Mouse (Mus musculus) brain, embryonic 18.5 days (tissue): ENCODE results near the gene Iqcn.
A peak's percentile ranks its signal among the peaks of the same experiment; 100 is the strongest.

Experiments used
- DNase-seq: peaks from one replicate; pipeline ENCODE4 v3.0.0-alpha.2; 2012; ENCODE audit warnings: low read depth, low spot score

Iqcn gene

DNA sequence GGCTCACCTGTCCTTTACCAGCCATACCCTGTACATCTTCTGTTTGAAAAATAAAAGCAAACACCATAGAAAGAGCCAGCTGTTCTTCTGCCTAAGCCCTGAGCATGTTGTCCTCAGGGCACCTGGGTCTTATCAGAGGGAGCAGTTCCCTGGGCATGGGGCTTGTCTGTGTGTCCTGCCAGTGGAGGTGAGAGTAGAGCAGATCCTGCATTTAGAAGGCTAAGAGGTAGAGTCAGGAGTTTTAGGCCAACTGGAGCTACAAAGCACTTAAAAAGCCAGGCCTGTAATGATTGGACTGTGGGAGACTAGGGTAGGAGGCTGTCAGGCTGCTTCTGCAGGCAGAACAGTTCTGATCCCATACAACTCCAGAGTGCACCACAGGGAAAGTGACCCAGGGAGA, 24.6 kb upstream of the Iqcn start:
- no peak for DNase-seq

DNA sequence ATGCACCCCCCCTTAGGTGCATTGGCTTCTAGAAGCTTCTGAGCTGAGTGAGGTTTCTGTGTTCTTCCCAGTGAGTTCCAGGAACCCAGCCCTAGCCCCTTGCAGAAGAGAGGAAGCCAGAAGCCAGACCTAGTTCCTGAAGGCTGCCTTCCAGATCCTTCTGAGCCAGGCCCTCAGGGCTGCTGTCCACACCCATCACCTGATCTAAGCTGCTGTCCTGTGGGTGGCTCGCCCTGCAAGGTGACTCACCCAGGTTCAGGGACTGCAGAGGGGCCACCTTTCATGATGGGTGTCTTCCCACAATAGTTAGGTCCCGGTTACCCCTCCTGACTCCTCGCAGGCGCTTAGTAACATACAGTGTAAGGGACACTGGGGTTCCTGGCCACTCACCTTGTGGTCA, 23.9 kb upstream of the Iqcn start:
- DNase-seq, result no peak

DNA sequence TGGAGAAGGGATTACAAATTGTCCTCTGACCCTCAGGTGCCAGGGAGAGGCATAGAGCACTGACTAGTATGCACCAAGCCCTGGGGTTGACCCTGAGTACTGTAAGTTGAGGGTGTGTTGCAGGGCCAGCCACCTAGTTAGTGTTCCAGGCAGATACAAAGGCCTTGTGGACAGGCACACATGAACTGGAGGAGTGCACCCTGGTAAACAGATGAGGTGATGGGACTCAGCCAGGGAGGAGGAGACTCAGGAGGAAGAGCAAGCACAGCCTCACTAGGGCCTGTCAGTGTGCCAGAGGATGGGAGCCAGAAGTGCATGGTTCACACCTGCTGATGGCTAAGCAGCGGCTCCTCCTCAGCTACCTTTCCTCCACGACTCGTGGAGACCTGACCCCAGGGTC, 23.2 kb upstream of the Iqcn start:
- no peak for DNase-seq

DNA sequence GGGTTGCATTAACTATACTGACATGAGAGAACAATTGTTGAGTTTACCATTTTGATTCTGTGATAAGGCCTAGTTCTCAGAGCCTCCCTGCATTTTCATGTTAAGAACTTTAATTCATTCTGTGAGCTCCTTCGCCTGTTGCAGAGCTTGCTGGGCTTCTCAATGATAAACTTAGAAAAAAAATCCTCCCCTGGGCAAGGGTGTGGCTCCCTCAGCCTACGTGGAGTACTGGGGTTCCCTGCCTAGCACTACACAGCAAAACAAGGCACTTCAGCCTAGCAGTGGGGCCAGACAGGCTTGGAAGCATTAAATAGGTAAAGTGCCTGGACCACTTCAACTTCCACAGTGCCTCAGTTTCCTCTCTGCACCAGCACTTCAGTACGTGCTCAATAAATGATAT, 21.8 kb upstream of the Iqcn start:
- DNase-seq, result no peak

DNA sequence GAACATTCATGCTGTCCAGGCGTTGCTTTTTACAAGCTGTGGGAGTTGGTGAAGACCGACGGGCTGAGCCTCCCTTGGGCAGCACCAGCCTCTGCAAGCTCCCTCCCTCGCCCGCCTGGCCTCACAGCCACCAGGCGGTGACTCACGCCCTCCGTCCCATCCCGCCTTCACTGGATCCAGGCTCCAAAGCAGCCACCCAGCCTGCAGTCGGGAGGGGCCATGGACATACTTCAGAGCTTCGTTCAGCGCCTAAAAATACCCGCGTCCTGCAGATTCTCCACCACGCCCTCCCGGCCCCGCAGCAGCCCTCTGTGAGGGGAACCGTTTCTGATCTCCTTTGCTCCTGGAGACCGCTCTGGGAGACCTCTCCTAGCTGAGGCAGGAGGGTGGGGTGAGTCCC, 21.1 kb upstream of the Iqcn start:
- DNase-seq, result no peak

DNA sequence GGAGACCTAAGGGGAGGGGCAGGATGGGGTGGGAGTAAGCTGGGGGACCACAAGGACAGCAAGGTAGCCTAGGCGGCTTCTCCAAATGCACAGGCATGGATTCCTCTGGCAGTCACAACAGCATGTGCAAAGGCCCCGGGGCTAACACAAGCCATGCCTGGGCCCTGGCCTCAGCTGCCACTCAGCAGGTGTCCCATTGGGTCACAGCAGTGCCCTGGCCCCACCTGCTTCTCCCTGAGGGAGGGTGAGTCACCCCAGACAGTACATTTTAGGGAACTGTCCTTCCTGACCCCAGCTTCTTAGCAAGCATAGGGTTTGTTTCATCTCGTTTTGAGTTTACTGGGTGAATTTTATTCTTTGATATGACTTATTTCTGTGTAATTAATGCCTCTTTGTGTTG, 20.6 kb upstream of the Iqcn start:
- no peak for DNase-seq

DNA sequence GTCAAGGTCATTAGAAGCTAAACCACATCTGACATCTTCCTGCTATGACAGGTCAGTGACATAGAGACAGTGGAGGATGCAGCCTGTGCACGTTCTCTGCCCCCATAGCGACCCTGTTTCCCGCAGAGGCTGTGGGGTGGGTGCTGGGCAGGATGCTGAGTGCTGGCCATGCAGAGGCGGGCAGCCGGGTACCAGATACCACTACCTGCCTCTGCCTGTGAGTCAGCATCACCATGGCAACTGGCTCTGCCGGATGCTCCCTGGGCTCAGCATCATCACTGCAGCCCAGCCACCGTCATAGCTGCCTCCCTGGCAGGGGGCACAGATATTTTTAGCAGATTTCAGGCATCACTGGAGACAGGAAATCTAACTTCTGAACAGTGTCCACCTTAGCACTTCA, 19.0 kb upstream of the Iqcn start:
- no peak for DNase-seq

DNA sequence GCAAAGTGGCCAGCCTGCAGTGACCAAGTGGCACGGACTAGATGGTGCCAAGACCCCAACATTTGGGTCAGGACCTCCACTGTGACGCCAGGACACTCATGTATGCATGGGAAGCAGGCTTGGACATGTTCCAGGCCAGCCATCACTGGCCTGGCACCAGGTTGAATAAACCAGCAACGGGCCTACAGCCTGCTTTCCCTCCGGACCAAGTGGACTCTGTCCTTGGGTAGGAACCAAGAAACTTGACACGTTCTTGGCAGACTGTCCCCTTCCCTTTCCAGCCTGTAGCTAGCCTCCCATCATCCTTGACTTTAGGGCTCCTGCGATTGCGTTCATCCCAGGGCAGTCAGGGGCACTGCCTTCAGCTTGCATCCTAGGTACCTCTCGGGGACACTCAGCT, 15.7 kb upstream of the Iqcn start:
- no peak for DNase-seq

DNA sequence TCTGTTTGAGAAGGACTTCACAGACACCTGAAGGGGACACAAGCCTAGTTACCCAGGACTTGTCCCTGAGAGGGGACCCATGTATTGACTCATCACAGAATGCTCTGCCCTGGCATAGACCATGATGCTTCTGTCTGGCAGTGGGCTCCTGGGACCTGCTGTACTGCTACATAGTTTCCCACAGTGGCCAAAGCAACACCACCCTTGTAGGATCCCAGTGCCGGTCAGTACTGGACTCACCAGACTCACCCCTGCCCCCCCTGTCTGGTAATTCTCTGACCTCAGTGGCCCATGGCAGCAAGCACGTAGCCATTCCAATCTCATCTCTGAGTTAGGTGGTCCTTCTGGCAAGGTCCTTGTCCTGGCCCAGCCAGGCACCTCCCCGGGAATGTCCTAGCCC, 15.1 kb upstream of the Iqcn start:
- DNase-seq, result no peak

DNA sequence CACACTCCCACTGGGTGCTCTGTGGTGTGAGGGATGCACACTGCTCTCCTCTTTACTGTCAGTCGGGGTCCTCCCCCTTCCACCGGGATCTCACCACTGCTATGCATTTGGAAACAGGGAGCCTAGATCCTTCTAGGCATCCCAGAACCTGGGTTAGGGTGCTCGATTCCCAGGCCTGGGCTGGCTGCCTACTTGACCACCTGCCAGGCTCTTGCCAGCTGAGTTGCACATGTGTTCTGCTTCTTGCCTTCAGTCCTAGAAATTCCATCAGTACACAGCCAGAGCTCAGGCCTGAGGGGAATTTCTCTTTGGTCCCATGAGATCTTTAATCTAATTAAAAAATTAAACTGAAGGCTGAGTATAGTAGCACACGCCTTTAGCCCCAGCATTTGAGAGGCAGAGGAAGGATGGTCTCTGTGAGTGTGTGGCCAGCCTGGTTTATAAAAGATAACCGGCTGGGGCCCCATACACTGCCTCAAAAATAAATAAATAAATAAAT, 13.3 kb upstream of the Iqcn start:
- no peak for DNase-seq

DNA sequence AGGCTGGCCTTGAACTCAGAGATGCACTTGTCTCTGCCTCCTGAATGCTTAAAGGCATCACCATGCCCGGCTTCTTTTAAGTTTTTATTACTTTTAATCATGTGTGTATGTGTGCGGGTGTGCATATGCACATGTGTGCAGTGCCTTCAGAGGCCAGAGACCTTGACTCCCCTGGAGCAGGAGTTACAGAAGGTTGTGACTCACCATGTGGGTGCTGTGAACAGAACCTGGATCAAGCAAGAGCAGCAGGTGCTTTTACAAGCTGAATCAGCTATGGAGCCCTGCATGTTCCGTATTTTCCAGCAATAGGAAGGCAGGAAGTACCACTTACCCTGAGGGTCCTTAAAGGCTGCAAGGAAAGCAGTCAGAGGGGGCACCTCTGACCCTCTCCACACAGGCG, 12.0 kb upstream of the Iqcn start:
- no peak for DNase-seq

DNA sequence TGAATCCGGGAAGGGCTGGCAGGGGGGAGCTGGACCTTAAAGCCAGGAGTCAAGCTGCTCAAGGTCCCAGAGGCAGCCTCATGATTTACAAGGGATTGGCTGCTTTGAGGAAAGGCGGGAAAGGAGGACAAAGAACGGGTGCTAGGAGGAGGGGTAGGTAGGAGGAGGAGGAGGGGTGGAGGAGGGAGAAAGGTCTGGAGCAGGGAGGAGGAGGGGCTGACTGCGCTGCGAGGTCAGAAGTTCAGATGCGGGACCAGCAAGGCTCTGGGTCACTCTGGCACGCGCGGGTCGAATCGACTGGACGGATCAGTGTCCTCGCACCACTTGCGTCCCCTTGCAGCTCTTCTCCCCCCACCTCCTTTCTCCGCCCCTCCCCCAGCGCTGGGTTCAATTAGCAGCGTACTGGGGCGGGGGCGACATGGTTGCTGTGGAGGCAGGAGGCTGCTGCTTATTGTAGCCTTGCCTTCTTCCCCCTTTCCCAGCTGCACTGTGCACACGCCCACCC, 11.5 kb upstream of the Iqcn start:
- no peak for DNase-seq

DNA sequence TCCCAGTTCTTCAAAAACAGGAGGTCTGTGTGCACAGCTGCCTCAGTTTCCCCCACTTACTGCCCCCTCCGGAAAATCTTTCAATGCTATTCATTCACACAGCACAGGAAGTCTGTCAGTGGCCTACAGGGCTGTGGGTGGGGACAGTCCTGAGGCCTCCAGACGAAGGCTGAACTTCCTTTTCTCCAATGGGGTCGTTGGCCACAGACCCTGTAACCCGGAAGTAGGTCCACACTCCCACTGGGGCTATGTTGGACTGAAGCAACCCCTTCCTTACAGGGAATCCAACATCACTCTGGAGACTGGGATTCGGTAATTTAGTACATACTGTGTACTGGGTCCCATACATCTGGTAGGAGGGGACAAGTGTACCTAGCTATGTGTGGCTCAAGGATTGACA, 9.6 kb upstream of the Iqcn start:
- no peak for DNase-seq

DNA sequence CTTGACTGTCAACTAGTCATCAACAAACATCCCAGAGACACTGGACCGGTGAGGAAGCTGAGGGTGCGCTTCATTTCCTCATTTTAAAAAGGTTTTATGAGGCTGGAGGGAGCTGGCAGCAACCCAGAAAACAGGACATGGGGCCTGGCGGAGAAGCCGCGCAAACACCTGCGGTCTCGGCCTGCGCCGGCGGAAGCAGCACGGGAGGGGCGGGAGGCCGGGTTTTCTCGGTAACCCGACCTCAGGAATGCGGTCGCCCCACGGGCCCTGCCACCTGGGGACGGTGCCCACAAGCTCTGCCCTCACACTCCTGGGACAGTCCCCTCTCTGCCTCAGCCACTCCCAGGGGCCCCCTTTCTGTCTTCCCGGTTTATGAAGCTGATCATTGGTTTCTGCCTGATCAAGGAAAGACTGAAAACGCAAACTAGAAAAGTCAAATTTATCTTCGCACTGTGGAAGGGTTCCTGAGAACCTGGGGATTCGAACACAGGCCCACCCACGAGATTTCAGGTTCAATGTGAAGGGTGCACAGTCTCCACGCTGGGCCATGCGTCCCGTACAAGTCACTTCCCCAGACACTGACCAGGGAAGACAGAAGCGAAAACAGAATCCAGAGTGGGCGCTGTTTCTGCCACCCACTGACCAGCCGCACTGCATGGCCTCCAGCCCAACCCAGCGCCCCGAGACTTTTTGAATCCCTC, 7.8 kb upstream of the Iqcn start:
- no peak for DNase-seq

DNA sequence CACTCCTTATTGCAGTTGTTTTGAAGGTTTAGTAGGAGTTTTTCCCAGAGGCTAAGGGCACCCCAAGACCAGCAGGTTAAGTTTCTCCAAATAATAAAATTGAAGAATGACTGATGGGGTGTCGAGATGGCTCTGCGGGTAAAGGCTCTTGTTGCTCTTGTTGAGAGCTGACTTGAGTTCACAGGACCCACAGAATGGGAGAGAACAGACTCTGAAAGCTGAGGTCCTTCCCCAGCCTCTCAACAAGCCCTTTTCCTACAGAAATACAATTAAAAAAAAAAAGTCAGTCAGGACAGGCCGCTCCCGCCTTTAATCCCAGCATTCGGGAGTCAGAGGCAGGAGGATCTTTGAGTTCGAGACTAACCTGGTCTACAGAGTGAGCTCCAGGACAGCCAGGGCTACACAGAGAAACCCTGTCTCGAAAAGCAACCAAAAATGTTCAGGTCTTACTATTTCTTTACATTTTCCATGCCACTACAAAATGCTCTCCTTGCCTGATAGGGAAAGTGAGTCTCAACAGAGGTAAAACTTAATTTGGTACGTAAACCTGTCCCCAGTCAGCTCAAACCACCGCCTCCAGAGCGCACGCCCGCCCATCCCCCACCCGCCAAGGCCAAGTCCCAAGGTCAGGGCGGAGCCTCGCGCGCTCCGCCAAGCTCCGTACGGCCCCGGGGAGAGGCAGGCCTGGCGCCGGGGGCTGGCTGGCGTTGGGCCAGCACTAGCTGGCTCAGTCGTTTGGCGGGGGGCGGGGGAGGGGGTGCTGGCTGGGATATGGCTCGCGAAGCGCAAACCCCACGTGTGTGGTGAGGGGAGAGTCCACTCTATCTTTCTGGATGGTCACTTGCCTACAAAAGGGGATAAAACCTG, 7.0 kb upstream of the Iqcn start:
- no peak for DNase-seq

DNA sequence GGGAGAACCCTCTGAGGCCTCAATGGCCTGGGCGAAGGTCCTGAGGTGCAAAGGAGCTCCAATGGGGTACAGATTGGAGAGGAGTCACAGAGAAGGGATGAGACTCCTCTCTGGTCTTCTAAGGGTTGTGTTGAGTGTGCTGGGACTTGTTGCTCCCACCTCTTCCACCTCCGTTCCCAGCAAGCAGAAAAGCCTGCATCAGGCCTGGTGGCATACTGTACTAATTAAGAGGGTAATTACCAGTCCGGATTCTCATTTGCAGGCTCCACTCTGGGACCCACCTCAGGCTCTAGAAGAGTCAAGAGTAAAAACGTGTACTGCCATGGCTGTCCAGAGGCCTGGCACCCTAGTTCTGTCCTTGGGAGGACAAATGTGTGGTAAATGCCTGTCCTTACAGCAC, 6.3 kb upstream of the Iqcn start:
- no peak for DNase-seq

DNA sequence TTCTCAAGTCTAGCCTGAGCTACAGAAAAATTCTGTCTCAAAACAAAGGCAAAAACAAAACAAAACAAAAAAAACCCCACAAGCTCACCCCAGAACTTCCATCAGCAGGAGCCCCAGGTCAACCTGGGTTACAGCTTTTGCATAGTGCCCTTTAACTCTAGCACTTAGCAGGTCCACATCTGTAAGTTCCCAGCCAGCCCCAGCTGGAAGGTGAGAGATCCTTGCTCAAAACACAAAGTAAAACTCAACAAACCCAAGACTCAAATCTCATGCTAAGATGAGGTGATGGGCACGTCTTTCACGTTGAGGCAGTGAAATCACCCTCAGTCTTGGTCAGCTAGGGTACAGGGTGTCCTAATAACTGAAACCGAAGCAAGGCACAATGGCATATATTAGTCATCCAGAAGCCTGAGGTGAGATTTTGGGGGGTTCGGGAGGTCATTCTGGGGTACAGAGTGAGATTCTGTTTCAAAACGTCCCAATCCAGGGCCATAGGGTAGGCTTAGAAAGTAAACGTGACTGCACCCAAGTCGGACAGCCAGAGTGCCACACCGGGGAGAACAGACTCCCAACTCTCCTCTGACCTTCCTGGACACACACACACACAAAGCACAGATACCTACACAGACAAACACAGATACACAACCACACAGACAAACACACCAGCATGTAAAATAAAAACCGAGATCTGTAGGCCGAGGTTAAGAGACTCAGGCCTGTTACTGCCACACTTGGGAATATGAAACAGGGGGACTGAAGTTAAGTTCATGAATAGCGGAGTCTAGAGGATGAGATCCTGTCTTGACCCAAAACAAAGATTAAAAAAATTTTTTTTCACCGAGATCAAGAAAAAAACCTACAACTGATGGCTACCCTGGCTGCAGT, 5.6 kb upstream of the Iqcn start:
- no peak for DNase-seq

DNA sequence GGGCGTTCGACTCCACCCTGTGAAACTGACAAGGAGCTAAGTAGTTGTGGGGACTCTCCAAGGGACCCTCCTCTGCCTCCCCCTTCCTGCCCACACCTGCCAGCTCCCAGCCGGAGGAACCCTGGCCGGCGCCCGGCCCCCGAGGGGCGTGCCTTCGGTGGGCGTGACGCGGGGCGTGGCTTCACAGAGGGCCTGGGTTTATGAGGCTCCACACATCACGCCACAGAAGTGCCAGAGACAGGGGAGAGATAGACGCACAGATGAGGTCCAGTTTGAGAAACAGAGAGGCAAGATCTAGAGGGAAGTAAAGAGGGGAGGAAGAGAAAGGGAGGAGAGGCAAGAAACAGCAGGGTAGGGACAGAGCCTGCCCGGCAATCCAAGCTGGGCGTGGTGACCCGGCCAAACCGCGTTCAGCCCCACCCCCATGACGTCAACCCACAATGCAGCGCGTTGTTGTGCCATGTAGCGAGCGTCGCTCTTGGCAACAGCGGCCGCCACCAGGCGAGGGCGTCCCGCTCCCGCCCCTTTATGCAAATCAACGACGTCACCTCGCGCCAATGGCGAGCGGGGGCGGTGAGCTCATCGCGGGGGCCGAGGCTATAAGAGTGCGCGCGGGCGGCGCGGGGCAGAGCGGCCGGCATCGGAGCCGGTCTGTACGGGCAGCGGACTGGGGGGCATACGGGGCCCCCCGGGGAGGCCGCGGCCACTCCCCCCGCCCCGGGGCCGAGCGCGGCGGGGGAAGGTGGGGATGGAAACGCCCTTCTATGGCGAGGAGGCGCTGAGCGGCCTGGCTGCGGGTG, 4.7 kb upstream of the Iqcn start, which contains the start of gene Jund:
Gene Jund, plus strand, starts transcription at position 640 of the 800 bp plus-strand sequence.
- DNase-seq, result peak; percentile 95

DNA sequence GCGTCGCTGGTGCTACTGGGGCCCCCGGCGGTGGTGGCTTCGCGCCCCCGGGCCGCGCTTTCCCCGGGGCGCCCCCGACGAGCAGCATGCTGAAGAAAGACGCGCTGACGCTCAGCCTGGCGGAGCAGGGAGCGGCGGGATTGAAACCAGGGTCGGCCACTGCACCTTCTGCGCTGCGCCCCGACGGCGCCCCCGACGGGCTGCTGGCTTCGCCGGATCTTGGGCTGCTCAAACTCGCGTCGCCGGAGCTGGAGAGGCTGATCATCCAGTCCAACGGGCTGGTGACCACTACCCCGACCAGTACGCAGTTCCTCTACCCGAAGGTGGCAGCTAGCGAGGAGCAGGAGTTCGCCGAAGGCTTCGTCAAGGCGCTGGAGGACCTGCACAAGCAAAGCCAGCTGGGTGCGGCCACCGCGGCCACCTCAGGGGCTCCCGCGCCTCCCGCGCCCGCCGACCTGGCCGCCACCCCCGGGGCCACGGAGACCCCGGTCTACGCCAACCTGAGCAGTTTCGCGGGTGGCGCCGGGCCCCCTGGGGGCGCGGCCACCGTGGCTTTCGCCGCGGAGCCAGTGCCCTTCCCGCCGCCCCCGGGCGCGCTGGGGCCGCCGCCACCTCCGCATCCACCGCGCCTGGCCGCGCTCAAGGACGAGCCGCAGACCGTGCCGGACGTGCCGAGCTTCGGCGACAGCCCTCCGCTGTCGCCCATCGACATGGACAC, 4.0 kb upstream of the Iqcn start:
- DNase-seq, result no peak

DNA sequence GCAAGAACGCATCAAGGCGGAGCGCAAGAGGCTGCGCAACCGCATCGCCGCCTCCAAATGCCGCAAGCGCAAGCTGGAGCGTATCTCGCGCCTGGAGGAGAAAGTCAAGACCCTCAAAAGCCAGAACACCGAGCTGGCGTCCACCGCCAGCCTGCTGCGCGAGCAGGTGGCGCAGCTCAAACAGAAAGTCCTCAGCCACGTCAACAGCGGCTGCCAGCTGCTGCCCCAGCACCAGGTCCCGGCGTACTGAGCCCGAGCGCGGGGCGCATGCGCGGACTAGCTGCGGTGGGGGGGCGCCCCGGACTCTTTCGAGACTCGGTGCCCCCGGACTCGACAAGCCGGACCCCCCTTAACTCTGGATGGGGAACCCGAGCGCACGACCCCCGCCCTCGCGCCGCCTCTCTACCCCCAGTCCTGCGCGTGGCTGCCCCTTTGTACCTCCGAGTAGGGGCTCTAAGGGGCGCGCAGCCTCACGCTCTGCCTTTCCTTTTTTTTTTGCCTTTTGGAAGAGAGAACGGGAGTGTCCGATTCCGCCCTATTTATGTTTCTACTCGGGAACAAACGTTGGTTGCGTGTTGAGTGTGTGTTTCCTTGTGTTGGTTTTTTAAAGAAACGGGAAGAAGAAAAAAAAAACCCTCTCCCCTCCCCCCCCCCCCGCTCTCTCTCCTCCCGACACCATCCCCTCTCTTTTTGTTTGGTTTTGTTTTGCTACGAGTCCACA, 3.3 kb upstream of the Iqcn start:
- no peak for DNase-seq
